Mouse (Mus musculus) intestine, embryonic 14.5 days (tissue): ENCODE measurements around the gene Tead1. TPM values are rescaled to one million over a fixed set of nuclear protein-coding genes. Genes with fewer than 3 reads are reported as not detected.
"Not testable (repeated sequence)": the region's sequence is repeated elsewhere in the genome, so short reads cannot be mapped to it uniquely, and the experiment has no call there.

Experiments used
- ATAC-seq: fragments of 200-750 bp; cut with Nextera tagmentation; replicated peaks from 2 replicates; pipeline ENCODE4 v1.8.0; 2017; ENCODE audit warnings: low read depth, moderate number of reproducible peaks, moderate TSS enrichment, moderate library complexity; ENCODE audit not compliant: low FRiP score, low TSS enrichment
- DNase-seq: peaks from one replicate; pipeline ENCODE4 v3.0.0-alpha.2; 2018; ENCODE audit warnings: low spot score
- H3K27ac ChIP-seq: fragments of 300-500 bp; sonication (generic); 2 replicates; pipeline ENCODE4 v1.5.1; 2014; ENCODE audit warnings: low read depth, mild to moderate bottlenecking, control low read depth
- H3K27me3 ChIP-seq: fragments of 300-500 bp; sonication (generic); replicated peaks from 2 replicates; pipeline ENCODE4 v1.6.1; 2014; ENCODE audit warnings: low read length, control low read depth; ENCODE audit not compliant: control insufficient read depth, insufficient read depth
- H3K36me3 ChIP-seq: fragments of 300-500 bp; sonication (generic); 2 replicates; pipeline ENCODE4 v1.6.1; 2014; ENCODE audit warnings: low read length, control low read depth; ENCODE audit not compliant: control insufficient read depth, insufficient read depth
- H3K4me1 ChIP-seq: fragments of 300-500 bp; sonication (generic); replicated peaks from 2 replicates; pipeline ENCODE4 v1.6.1; 2014; ENCODE audit warnings: low read length, control low read depth, mixed read lengths; ENCODE audit not compliant: control insufficient read depth, insufficient read depth
- H3K4me2 ChIP-seq: fragments of 300-500 bp; sonication (generic); 2 replicates; pipeline ENCODE4 v1.6.1; 2014; ENCODE audit warnings: low read length
- H3K4me3 ChIP-seq: fragments of 300-500 bp; sonication (generic); 2 replicates; pipeline ENCODE4 v1.5.1; 2014; ENCODE audit warnings: low read depth, low read length, control low read depth, mixed read lengths
- H3K9ac ChIP-seq: fragments of 300-500 bp; sonication (generic); 2 replicates; pipeline ENCODE4 v1.6.1; 2014; ENCODE audit warnings: mild to moderate bottlenecking, low read length
- H3K9me3 ChIP-seq: fragments of 300-500 bp; sonication (generic); 2 replicates; pipeline ENCODE4 v1.6.1; 2016; ENCODE audit warnings: low read length, control low read depth; ENCODE audit not compliant: control insufficient read depth
- WGBS: fragments of 180-500 bp; shearing (Covaris S2); extraction: QIAGEN DNeasy Blood & Tissue Kit; methylation state at CpG from one replicate; pipeline ENCODE4 v1.1.7; 2014; 5-methylcytosine and 5-hydroxymethylcytosine counted together
- polyA plus RNA-seq: library from polyadenylated mRNA; unstranded; fragments of >200 nt; fragmentation: Nextera tagmentation; extraction: Ambion mirVana; gene quantifications from 2 replicates; pipeline ENCODE4 v1.2.1, GENCODE M21; 2014

Tead1 gene
- polyA plus RNA-seq, 1 experiment from 2014 or later: 20.2 TPM

GRCm38 (mm10) chr7:112917613-112918278 is 238.6 kb downstream of the Tead1 start:
- DNase-seq (no peak), ATAC-seq (no peak)
- Histone ChIP-seq H3K36me3 (no peaks in the 10 kb centered on the region), H3K9ac (no peak overlapping the region), H3K9me3 (no peaks in the 10 kb centered on the region), H3K4me3 (no peak overlapping the region), H3K27me3 (no peaks in the 10 kb centered on the region), H3K4me1 (no peaks in the 10 kb centered on the region), H3K27ac (no peak overlapping the region), H3K4me2 (no peak overlapping the region)
- 60% methylated on average over 10 of the region's 10 CpGs for WGBS

- no peak overlapping the region for H3K9ac ChIP-seq
Measured at GRCm38 (mm10) chr7:112918279-112918991, 239.3 kb downstream of the Tead1 start.

GRCm38 (mm10) chr7:112919845-112920244 is 240.7 kb downstream of the Tead1 start:
- H3K4me2 ChIP-seq: no peak overlapping the region
- H3K36me3 ChIP-seq: no peaks in the 10 kb centered on the region
- H3K9me3 ChIP-seq: no peaks in the 10 kb centered on the region
- no peaks in the 10 kb centered on the region for H3K27me3 ChIP-seq
- no peak overlapping the region for H3K27ac ChIP-seq
- H3K4me1 ChIP-seq: no peaks in the 10 kb centered on the region
- DNase-seq (peak; percentile 75), ATAC-seq (no peak)
- no peak overlapping the region for H3K4me3 ChIP-seq
- no peak overlapping the region for H3K9ac ChIP-seq
- 2% methylated on average over 4 of the region's 4 CpGs for WGBS

More at GRCm38 (mm10) chr7:112918279-112918991, 239.3 kb downstream of the Tead1 start:
- DNase-seq: no peak
- H3K27ac ChIP-seq: no peak overlapping the region
- WGBS: 57% methylated on average over 22 of the region's 22 CpGs
- no peaks in the 10 kb centered on the region for H3K9me3 ChIP-seq
- H3K4me2 ChIP-seq: no peak overlapping the region
- H3K4me3 ChIP-seq: no peak overlapping the region
- H3K27me3 ChIP-seq: no peaks in the 10 kb centered on the region
- no peaks in the 10 kb centered on the region for H3K4me1 ChIP-seq
- H3K36me3 ChIP-seq: no peaks in the 10 kb centered on the region
- no peak for ATAC-seq

GRCm38 (mm10) chr7:112922801-112923200 is 243.7 kb downstream of the Tead1 start:
- H3K27ac ChIP-seq: no peak overlapping the region
- no peaks in the 10 kb centered on the region for H3K27me3 ChIP-seq
- H3K9ac ChIP-seq: no peak overlapping the region
- DNase-seq (no peak), ATAC-seq (no peak)
- no peak overlapping the region for H3K4me3 ChIP-seq
- no peaks in the 10 kb centered on the region for H3K4me1 ChIP-seq
- no peak overlapping the region for H3K4me2 ChIP-seq
- no peaks in the 10 kb centered on the region for H3K9me3 ChIP-seq
- 43% methylated on average over 4 of the region's 4 CpGs for WGBS
- H3K36me3 ChIP-seq: no peaks in the 10 kb centered on the region

- no peaks in the 10 kb centered on the region for H3K4me1 ChIP-seq
- H3K9ac ChIP-seq: no peak overlapping the region
- no peak for DNase-seq
- no peak overlapping the region for H3K4me2 ChIP-seq
- no peak overlapping the region for H3K4me3 ChIP-seq
- H3K36me3 ChIP-seq: no peaks in the 10 kb centered on the region
- ATAC-seq: no peak
- 75% methylated on average over 3 of the region's 3 CpGs for WGBS
- no peaks in the 10 kb centered on the region for H3K27me3 ChIP-seq
- no peaks in the 10 kb centered on the region for H3K9me3 ChIP-seq
- no peak overlapping the region for H3K27ac ChIP-seq
Measured at GRCm38 (mm10) chr7:112923712-112924111, 244.6 kb downstream of the Tead1 start.

GRCm38 (mm10) chr7:112930669-112931068 is 251.6 kb downstream of the Tead1 start:
- H3K4me3 ChIP-seq: no peak overlapping the region
- ATAC-seq (no peak), DNase-seq (no peak)
- no peaks in the 10 kb centered on the region for H3K9me3 ChIP-seq
- H3K27me3 ChIP-seq: no peaks in the 10 kb centered on the region
- 14% methylated on average over 7 of the region's 7 CpGs for whole genome bisulfite sequencing
- no peak overlapping the region for H3K4me2 ChIP-seq
- no peak overlapping the region for H3K9ac ChIP-seq
- peaks cover 4% of the 10 kb centered on the region; the same call in 1 of the 2 replicates for H3K4me1 ChIP-seq
- no peaks in the 10 kb centered on the region for H3K36me3 ChIP-seq
- H3K27ac ChIP-seq: no peak overlapping the region

GRCm38 (mm10) chr7:112935876-112936275 is 256.8 kb downstream of the Tead1 start:
- DNase-seq, H3K36me3 ChIP-seq, H3K4me2 ChIP-seq, H3K27me3 ChIP-seq, ATAC-seq, H3K27ac ChIP-seq, H3K9ac ChIP-seq, H3K4me1 ChIP-seq, H3K9me3 ChIP-seq, H3K4me3 ChIP-seq: not testable (repeated sequence)
- 75% methylated on average over 5 of the region's 5 CpGs for WGBS

- H3K27ac ChIP-seq: no peak overlapping the region
- ATAC-seq: no peak
- no peaks in the 10 kb centered on the region for H3K36me3 ChIP-seq
- no peak overlapping the region for H3K4me3 ChIP-seq
- no peak for DNase-seq
- H3K4me2 ChIP-seq: no peak overlapping the region
- 81% methylated on average over 8 of the region's 8 CpGs for WGBS
- no peak overlapping the region for H3K9ac ChIP-seq
- no peaks in the 10 kb centered on the region for H3K9me3 ChIP-seq
- no peaks in the 10 kb centered on the region for H3K27me3 ChIP-seq
- H3K4me1 ChIP-seq: no peaks in the 10 kb centered on the region
Measured at GRCm38 (mm10) chr7:112937089-112937488, 258.0 kb downstream of the Tead1 start.

- no peak overlapping the region for H3K9ac ChIP-seq
- 30% methylated on average over 5 of the region's 5 CpGs for WGBS
- no peaks in the 10 kb centered on the region for H3K36me3 ChIP-seq
- H3K4me2 ChIP-seq: no peak overlapping the region
- H3K4me3 ChIP-seq: no peak overlapping the region
- ATAC-seq: no peak
- H3K27ac ChIP-seq: no peak overlapping the region
- H3K4me1 ChIP-seq: no peaks in the 10 kb centered on the region
- H3K27me3 ChIP-seq: no peaks in the 10 kb centered on the region
- H3K9me3 ChIP-seq: no peaks in the 10 kb centered on the region
- DNase-seq: no peak
Measured at GRCm38 (mm10) chr7:112938959-112939358, 259.8 kb downstream of the Tead1 start.
